Mouse (Mus musculus): ENCODE results near the gene Vps25. TPM values are rescaled to one million over a fixed set of nuclear protein-coding genes. Genes with fewer than 3 reads are reported as not detected.
A peak's percentile ranks its signal among the peaks of the same experiment; 100 is the strongest.

Gene Vps25
- total and polyA plus RNA-seq, 3 experiments = 105 to 211 (median 132) TPM

DNA sequence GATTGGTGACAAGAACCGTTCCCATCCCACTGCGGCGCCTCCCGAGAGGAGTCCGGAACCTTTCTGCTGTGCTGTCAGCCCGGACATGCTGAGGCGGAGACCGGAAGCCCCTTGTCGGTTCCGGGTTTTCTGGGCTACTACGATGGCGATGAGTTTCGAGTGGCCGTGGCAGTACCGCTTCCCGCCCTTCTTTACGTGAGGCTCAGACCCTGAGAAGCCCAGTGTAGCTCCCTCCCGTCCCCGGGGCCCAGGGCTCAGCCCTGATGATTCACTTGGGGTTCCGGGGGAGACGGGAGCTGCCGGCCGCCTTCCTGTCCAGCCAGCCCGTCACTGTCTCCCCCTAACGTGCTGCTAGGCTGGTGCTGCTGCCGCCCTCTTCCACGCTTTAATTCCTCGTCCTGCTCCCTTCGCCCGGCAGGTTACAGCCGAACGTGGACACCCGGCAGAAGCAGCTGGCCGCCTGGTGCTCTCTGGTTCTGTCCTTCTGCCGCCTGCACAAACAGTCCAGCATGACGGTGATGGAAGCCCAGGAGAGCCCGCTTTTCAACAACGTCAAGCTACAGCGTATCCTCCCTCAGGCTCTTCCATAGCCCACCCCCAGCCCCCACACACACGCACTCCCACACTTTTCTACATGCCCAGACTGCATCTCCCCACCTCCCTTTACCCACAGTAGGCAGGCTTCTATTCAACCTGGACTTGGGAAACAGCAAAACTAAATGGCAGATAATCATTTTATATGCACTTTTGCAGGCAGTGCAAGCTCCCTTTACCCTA is at the start of gene Vps25 (continued):
- peak; percentile 72 for TF ChIP-seq UBTF (IDR thresholded peaks at IDR 0.05; ENCODE audit: low read depth, low read length)

GRCm38 (mm10) chr11:101211970-101212369 is 41.5 kb upstream of the Vps25 start:
- H3K9me3 ChIP-seq (replicated peaks; ENCODE audit: low read length) = no peaks in the 10 kb centered on the region
- DNase-seq (ENCODE audit: extremely low read depth) = peak; percentile 87
- H3K4me2 ChIP-seq (ENCODE audit: insufficient read depth, low read depth, poor library complexity, severe bottlenecking) = no peak overlapping the region
- H3K79me2 ChIP-seq (replicated peaks; ENCODE audit: control insufficient read depth, extremely low read depth, insufficient read depth, poor library complexity, severe bottlenecking) = no peaks in the 10 kb centered on the region
- peaks cover 0 to 4% of the 10 kb centered on the region in 2 experiments; a peak in 2 of 4 replicates for H3K4me1 ChIP-seq (ENCODE audit: control insufficient read depth in 1 of 2, insufficient read depth in 2 of 2)
- H3K4me3 ChIP-seq (replicated peaks in 1 of 3; ENCODE audit: low read depth in 2 of 3, low read length in 2 of 3, poor library complexity in 1 of 3) = no peak overlapping the region
- in situ Hi-C loops (cut with MboI; ENCODE audit: low pct_ligation_motif_present, low pct_unique_long_range_greater_than_20kb, low sequenced_read_pairs) = loop anchor here (10.0 kb wide), 1 partner anchor 83 kb away; no protein-coding TSS in a partner anchor
- no peaks in the 10 kb centered on the region for H3K27me3 ChIP-seq (replicated peaks)
- H3K9ac ChIP-seq (ENCODE audit: insufficient read depth, low read depth) = no peak overlapping the region
- no peak overlapping the region for H3K27ac ChIP-seq (ENCODE audit: insufficient read depth, low read depth)
- TF ChIP-seq ETS1 (conservative IDR thresholded peaks at IDR 0.05; ENCODE audit: low read depth, low read length) (no peak), MYC (IDR thresholded peaks at IDR 0.05; ENCODE audit: low read depth, low read length) (0 out of 2 replicates have a peak, but pooled peaks have one; percentile 55), ZMIZ1 (IDR thresholded peaks at IDR 0.05; ENCODE audit: low read depth, low read length) (no peak), POLR2AphosphoS2 (IDR thresholded peaks at IDR 0.05; ENCODE audit: low read depth, low read length) (no peak), TBP (conservative IDR thresholded peaks at IDR 0.05; ENCODE audit: low read depth, low read length) (no peak; the same call in 1 of the 2 replicates), MAZ (IDR thresholded peaks at IDR 0.05; ENCODE audit: low read depth, low read length) (no peak), RAD21 (IDR thresholded peaks at IDR 0.05; ENCODE audit: low read depth, low read length) (peak; percentile 98), ZC3H11A (IDR thresholded peaks at IDR 0.05; ENCODE audit: low read depth, low read length) (peak; percentile 44), BHLHE40 (IDR thresholded peaks at IDR 0.05; ENCODE audit: low read depth, low read length) (no peak), E2F4 (IDR thresholded peaks at IDR 0.05; ENCODE audit: insufficient replicate concordance, low read depth, low read length) (no peak), POLR2A (IDR thresholded peaks at IDR 0.05; ENCODE audit: low read depth, low read length) (no peak), MAX (IDR thresholded peaks at IDR 0.05; ENCODE audit: low read length) (no peak), ELF1 (IDR thresholded peaks at IDR 0.05; ENCODE audit: low read depth, low read length) (no peak), ZNF384 (IDR thresholded peaks at IDR 0.05; ENCODE audit: low read depth, low read length) (no peak), NRF1 (IDR thresholded peaks at IDR 0.05; ENCODE audit: low read depth, low read length) (no peak), KAT2A (IDR thresholded peaks at IDR 0.05; ENCODE audit: insufficient replicate concordance, low read length) (no peak), CTCF (conservative IDR thresholded peaks at IDR 0.05 in 1 of 2, IDR thresholded peaks at IDR 0.05 in 1 of 2; ENCODE audit: low read depth in 2 of 2, low read length in 2 of 2) (peak; percentile 76 to 96), SIN3A (IDR thresholded peaks at IDR 0.05; ENCODE audit: low read length) (no peak), HCFC1 (IDR thresholded peaks at IDR 0.05; ENCODE audit: low read depth, low read length) (no peak), MEF2A (IDR thresholded peaks at IDR 0.05; ENCODE audit: borderline replicate concordance, low read depth, low read length) (no peak), USF2 (conservative IDR thresholded peaks at IDR 0.05; ENCODE audit: low read depth, low read length) (no peak), CHD2 (IDR thresholded peaks at IDR 0.05; ENCODE audit: low read length) (no peak), RCOR1 (conservative IDR thresholded peaks at IDR 0.05; ENCODE audit: low read depth, low read length) (no peak), PAX5 (IDR thresholded peaks at IDR 0.05; ENCODE audit: low read length) (no peak), JUN (IDR thresholded peaks at IDR 0.05; ENCODE audit: insufficient read depth, low read depth, low read length) (no peak), JUND (conservative IDR thresholded peaks at IDR 0.05; ENCODE audit: low read depth, low read length) (peak; percentile 29; the same call in 1 of the 2 replicates), MXI1 (IDR thresholded peaks at IDR 0.05; ENCODE audit: low read depth, low read length) (no peak), UBTF (IDR thresholded peaks at IDR 0.05; ENCODE audit: low read depth, low read length) (no peak), CHD1 (IDR thresholded peaks at IDR 0.05; ENCODE audit: low read depth, low read length) (no peak), TCF12 (IDR thresholded peaks at IDR 0.05; ENCODE audit: low read depth, low read length) (no peak), EP300 (IDR thresholded peaks at IDR 0.05; ENCODE audit: low read length) (no peak), MAFK (IDR thresholded peaks at IDR 0.05; ENCODE audit: insufficient replicate concordance, low read length) (no peak), SMC3 (IDR thresholded peaks at IDR 0.05; ENCODE audit: low read depth, low read length) (peak; percentile 92), NELFE (IDR thresholded peaks at IDR 0.05; ENCODE audit: low read depth, low read length) (no peak)
- dilution Hi-C loops (cut with MboI; ENCODE audit: extremely low pct_ligation_motif_present, extremely low pct_unique_long_range_greater_than_20kb, low sequenced_read_pairs) = no loop called here
- H3K36me3 ChIP-seq (replicated peaks in 1 of 2; ENCODE audit: control insufficient read depth in 1 of 2, insufficient read depth in 1 of 2, low read length in 1 of 2) = peaks cover 53 to 80% of the 10 kb centered on the region in 2 experiments

Measured in CH12.LX (cell line).